In genomic region chr14:20268421-20268820, GRCm38 (mm10) we compare ENCODE assay signal across 19 mouse cellular contexts. TPM values are rescaled to one million over a fixed set of nuclear protein-coding genes. Genes with fewer than 3 reads are reported as not detected.
DNase-seq lines count a peak whose midpoint lies in the region; ATAC-seq lines count a peak whose summit lies in the region.
"Had no signal": no experiment of that assay in that cellular context is flagged by ENCODE, and none has a peak within 500 bp of the region (broad histone marks: within the 10 kb centered on the region; RNA-seq: fewer than 3 reads in every experiment).

No protein-coding gene starts in this region.

- no peak overlapping the region for H3K4me2 ChIP-seq in intestine, embryonic 16.5 days (ENCODE audit: low read depth, low read length)
- H3K4me2 ChIP-seq: hindbrain, embryonic 15.5 days; midbrain, embryonic 13.5 days had no signal

- peaks cover 5% of the 10 kb centered on the region; the same call in 1 of the 2 replicates for H3K27me3 ChIP-seq in heart, embryonic 10.5 days (ENCODE audit: insufficient read depth, poor library complexity, severe bottlenecking)
- no peaks in the 10 kb centered on the region for H3K27me3 ChIP-seq in intestine, embryonic 16.5 days (replicated peaks; ENCODE audit: control insufficient read depth, insufficient read depth, low read length)
- H3K27me3 ChIP-seq: hindbrain, embryonic 15.5 days; midbrain, embryonic 13.5 days had no signal

- ATAC-seq in intestine, embryonic 16.5 days: no peak
- ATAC-seq: midbrain, embryonic 13.5 days had no signal

- peak; percentile 18 for DNase-seq in heart, postnatal 4 days
- DNase-seq in heart, embryonic 10.5 days (ENCODE audit: low spot score): no peak
- peak; percentile 45 to 78 for DNase-seq in layer of hippocampus, adult 18-20 months (ENCODE audit: low spot score in 2 of 2)
- DNase-seq in layer of hippocampus, postnatal 36 days: peak; percentile 49 to 54
- peak; percentile 22 to 50 for DNase-seq in right cerebral cortex, postnatal 36 days (ENCODE audit: low spot score in 2 of 2)
- no peak for DNase-seq in urinary bladder, postnatal 4 days (ENCODE audit: low spot score in 2 of 2)
- DNase-seq: adrenal gland, postnatal 25 days; cerebellum, adult 18-20 months; liver, postnatal 0 days; lung, postnatal 36 days; spleen, adult 18-20 months had no signal

- no peak overlapping the region for H3K9ac ChIP-seq in intestine, embryonic 16.5 days (ENCODE audit: low read depth, low read length)
- H3K9ac ChIP-seq: hindbrain, embryonic 15.5 days; liver, postnatal 0 days; midbrain, embryonic 13.5 days had no signal

- H3K4me1 ChIP-seq in heart, embryonic 10.5 days: peaks cover 5% of the 10 kb centered on the region; the same call in 1 of the 2 replicates
- H3K4me1 ChIP-seq in intestine, embryonic 16.5 days (ENCODE audit: control insufficient read depth, insufficient read depth, low read length): no peaks in the 10 kb centered on the region
- H3K4me1 ChIP-seq: hindbrain, embryonic 15.5 days; midbrain, embryonic 13.5 days had no signal

- no peaks in the 10 kb centered on the region for H3K9me3 ChIP-seq in heart, embryonic 10.5 days
- H3K9me3 ChIP-seq in intestine, embryonic 16.5 days (ENCODE audit: control insufficient read depth, low read length): no peaks in the 10 kb centered on the region
- H3K9me3 ChIP-seq: hindbrain, embryonic 15.5 days had no signal

- H3K27ac ChIP-seq in heart, embryonic 10.5 days: no peak overlapping the region
- no peak overlapping the region for H3K27ac ChIP-seq in intestine, embryonic 16.5 days (ENCODE audit: low read length)
- H3K27ac ChIP-seq: hindbrain, embryonic 15.5 days; midbrain, embryonic 13.5 days had no signal

- WGBS in heart, embryonic 10.5 days: 79% methylated on average over 6 of the region's 6 CpGs
- 67% methylated on average over 6 of the region's 6 CpGs for WGBS in intestine, embryonic 16.5 days

- no peaks in the 10 kb centered on the region for H3K36me3 ChIP-seq in heart, embryonic 10.5 days
- no peaks in the 10 kb centered on the region for H3K36me3 ChIP-seq in intestine, embryonic 16.5 days (ENCODE audit: control insufficient read depth, insufficient read depth, low read length)
- H3K36me3 ChIP-seq: hindbrain, embryonic 15.5 days; midbrain, embryonic 13.5 days had no signal

- no peak overlapping the region for H3K4me3 ChIP-seq in heart, embryonic 10.5 days
- H3K4me3 ChIP-seq in intestine, embryonic 16.5 days (ENCODE audit: low read length): no peak overlapping the region
- H3K4me3 ChIP-seq: hindbrain, embryonic 15.5 days; midbrain, embryonic 13.5 days had no signal

RNA-seq across cellular contexts. Expression of gene Kcnk16, which starts 0.6 kb away (rescaled TPM):
- not detected for total RNA-seq in heart, postnatal 4 days (2021)
- 0.65 TPM in 1 of 2 replicates, not detected in the other for polyA plus RNA-seq in heart, embryonic 10.5 days (2016; fragmentation: Nextera tagmentation; extraction: Ambion mirVana)
- total RNA-seq in layer of hippocampus, adult 18-20 months (2021): not detected
- total RNA-seq in layer of hippocampus, postnatal 36 days (2021): not detected
- 5.6 and 5.7 TPM in 2 replicates for polyA plus RNA-seq in intestine, embryonic 16.5 days (2015; fragmentation: Nextera tagmentation; extraction: Ambion mirVana)
- total RNA-seq: adrenal gland, postnatal 25 days; granulocyte monocyte progenitor cell, adult 5-6 weeks; MEL had no signal
- polyA plus RNA-seq: heart, postnatal 0 days; hindbrain, embryonic 15.5 days; kidney, embryonic 14.5 days; testis, adult 2 months had no signal

RNA-seq across cellular contexts. Expression of gene Nudt13, which starts 26.1 kb away (rescaled TPM):
- total RNA-seq in heart, postnatal 4 days (2021): 10 to 100 TPM; 19.7 to 20.3 TPM
- polyA plus RNA-seq in heart, embryonic 10.5 days (2016; fragmentation: Nextera tagmentation; extraction: Ambion mirVana): 12.4 and 13.1 TPM in 2 replicates
- 10 to 100 TPM; 21.2 to 27.0 TPM for total RNA-seq in layer of hippocampus, adult 18-20 months (2021)
- 10 to 100 TPM; 21.7 to 22.9 TPM for total RNA-seq in layer of hippocampus, postnatal 36 days (2021)
- polyA plus RNA-seq in intestine, embryonic 16.5 days (2015; fragmentation: Nextera tagmentation; extraction: Ambion mirVana): 15.7 and 16.8 TPM in 2 replicates

Comparison
In these comparisons a context has a peak if more than half of its experiments do, and no peak if none do; other contexts are left out.
1. DNase-seq: peak in heart, postnatal 4 days (single experiment), layer of hippocampus, adult 18-20 months (2 of 2), layer of hippocampus, postnatal 36 days (2 of 2) and right cerebral cortex, postnatal 36 days (2 of 2); none in heart, embryonic 10.5 days (single experiment) and urinary bladder, postnatal 4 days (0 of 2).